Comparison of ENCODE assay signal across 1 mouse cellular context in the genomic region with DNA sequence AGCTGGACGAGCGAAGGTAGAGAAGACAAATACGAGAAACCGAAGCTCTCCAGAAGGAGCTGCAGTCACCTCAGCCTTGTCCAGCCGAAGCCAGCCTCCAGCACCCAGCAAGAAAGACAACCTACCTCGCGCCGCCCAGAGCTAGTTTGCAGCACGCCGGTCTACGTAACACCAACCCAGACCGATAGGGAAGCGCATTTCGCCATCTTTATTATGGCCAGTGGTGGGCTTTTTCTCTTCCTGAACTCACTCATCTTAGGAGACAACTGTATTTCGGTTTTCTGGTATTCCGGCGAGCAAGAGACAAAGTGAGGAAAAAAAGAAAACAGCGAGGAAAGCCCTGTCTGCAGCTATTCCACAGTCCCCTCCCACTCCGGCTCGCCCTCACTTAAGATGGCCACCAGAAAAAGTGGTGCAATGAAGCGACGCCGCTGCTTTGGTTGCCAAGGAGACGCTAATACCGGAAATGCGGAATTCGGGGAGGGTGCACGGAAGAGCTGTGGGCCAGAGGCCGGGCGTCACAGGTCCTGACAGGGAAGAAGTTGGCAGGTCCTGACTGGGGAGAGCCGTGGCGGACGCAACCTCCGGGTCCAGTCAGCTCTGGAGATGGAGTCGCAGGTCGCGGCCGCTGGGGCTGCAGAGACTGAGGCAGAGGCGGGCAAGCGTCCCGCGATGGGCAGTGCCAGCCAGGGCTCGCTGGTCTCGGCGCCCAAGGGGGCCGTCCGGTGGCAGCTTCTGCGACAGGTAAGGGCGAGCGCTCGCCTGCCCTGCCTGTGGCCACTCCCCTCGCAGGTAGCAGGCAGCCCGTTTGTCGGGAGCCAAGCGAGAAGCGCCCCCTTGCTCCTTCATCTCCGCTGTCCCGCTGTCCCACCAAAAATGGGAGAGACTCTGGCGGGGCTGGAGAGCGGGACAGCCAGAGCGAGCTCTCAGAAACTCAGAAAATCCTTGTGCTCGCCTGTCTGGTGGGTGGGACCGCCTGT.
A peak's percentile ranks its signal among the peaks of the same experiment; 100 is the strongest.
TF ChIP-seq lines count a peak whose summit lies in the region.

A gene (minus strand): TSS at position 122 of the 980 bp plus-strand sequence.
A gene (plus strand): TSS at position 433 of the 980 bp plus-strand sequence.

TF ChIP-seq in MEL, 35 proteins besides CTCF, POLR2A, EP300 and RAD21 (continued from another document):
- TF ChIP-seq SIN3A (IDR thresholded peaks at IDR 0.05; ENCODE audit: low read length) (peak; percentile 98), UBTF (IDR thresholded peaks at IDR 0.05; ENCODE audit: borderline replicate concordance, insufficient read depth, low read depth, low read length) (no peak), CHD1 (IDR thresholded peaks at IDR 0.05; ENCODE audit: low read depth, low read length) (no peak), USF1 (IDR thresholded peaks at IDR 0.05; ENCODE audit: low read depth, low read length) (no peak), MYC (IDR thresholded peaks at IDR 0.05; ENCODE audit: low read depth, low read length) (0 out of 2 replicates have a peak, but pooled peaks have one; percentile 36), MAX (IDR thresholded peaks at IDR 0.05; ENCODE audit: low read length) (no peak; the same call in 1 of the 2 replicates), RCOR1 (IDR thresholded peaks at IDR 0.05; ENCODE audit: low read depth, low read length) (peak; percentile 70; the same call in 1 of the 2 replicates), E2F4 (IDR thresholded peaks at IDR 0.05; ENCODE audit: borderline replicate concordance, low read depth, low read length) (no peak), NELFE (IDR thresholded peaks at IDR 0.05; ENCODE audit: low read depth, low read length) (peak; percentile 66), TAL1 (IDR thresholded peaks at IDR 0.05; ENCODE audit: low read length) (no peak), MAZ (IDR thresholded peaks at IDR 0.05; ENCODE audit: low read depth, low read length) (peak; percentile 86; the same call in 1 of the 2 replicates), TCF12 (IDR thresholded peaks at IDR 0.05; ENCODE audit: low read depth, low read length) (peak; percentile 52), NRF1 (IDR thresholded peaks at IDR 0.05; ENCODE audit: insufficient read depth, low read depth, low read length, poor library complexity, severe bottlenecking) (peak; percentile 51; the same call in 1 of the 2 replicates), USF2 (IDR thresholded peaks at IDR 0.05; ENCODE audit: borderline replicate concordance in 1 of 2, insufficient read depth in 1 of 2, low read depth in 1 of 2, low read length in 2 of 2) (no peak), TBP (IDR thresholded peaks at IDR 0.05; ENCODE audit: low read depth, low read length) (peak; percentile 49; the same call in 1 of the 2 replicates), CHD2 (IDR thresholded peaks at IDR 0.05; ENCODE audit: low read length) (no peak), GATA1 (IDR thresholded peaks at IDR 0.05; ENCODE audit: low read depth, low read length) (peak; percentile 57; the same call in 1 of the 2 replicates)
TF ChIP-seq in MEL: peak in this region for 13.
